Mouse (Mus musculus) cerebellum, adult 2 months (tissue): Measurements from ENCODE around the gene Col4a4.

Experiments
- CTCF ChIP-seq: fragments of 200-500 bp; IDR thresholded peaks from 2 replicates; pipeline ENCODE4 v1.5.1; 2011; ENCODE audit warnings: low read depth, mild to moderate bottlenecking, control low read depth, low read length, moderate library complexity, borderline replicate concordance; ENCODE audit not compliant: insufficient read depth
- POLR2A ChIP-seq: fragments of 200-500 bp; IDR thresholded peaks from 2 replicates; pipeline ENCODE4 v1.6.1; 2011; ENCODE audit warnings: low read length, control low read depth, borderline replicate concordance; ENCODE audit not compliant: insufficient read depth

GRCm38 (mm10) chr1:82479696-82480487 lies 106.8 kb downstream of the Col4a4 start:
- TF ChIP-seq CTCF = no peak
- TF ChIP-seq POLR2A = no peak
